Comparison of ENCODE assay signal across 8 mouse cellular contexts in genomic region chr8:70695318-70696018, GRCm38 (mm10). TPM values are rescaled to one million over a fixed set of nuclear protein-coding genes. Genes with fewer than 3 reads are reported as not detected.
DNase-seq lines count a peak whose midpoint lies in the region; ATAC-seq lines count a peak whose summit lies in the region.
"Had no signal": no experiment of that assay in that cellular context is flagged by ENCODE, and none has a peak within 500 bp of the region (broad histone marks: within the 10 kb centered on the region; RNA-seq: fewer than 3 reads in every experiment).

No protein-coding gene starts in this region.

- peaks cover 17% of the 10 kb centered on the region for H3K27me3 ChIP-seq in erythroblast, embryonic 14.5 days (ENCODE audit: control insufficient read depth)
- H3K27me3 ChIP-seq in liver, embryonic 15.5 days = peaks cover 14% of the 10 kb centered on the region; the same call in 1 of the 2 replicates

- H3K9ac ChIP-seq in liver, embryonic 15.5 days = peak overlapping the region; percentile 74

- H3K4me1 ChIP-seq in erythroblast, embryonic 14.5 days (ENCODE audit: control insufficient read depth) = peaks cover 66% of the 10 kb centered on the region
- H3K4me1 ChIP-seq in liver, embryonic 15.5 days (replicated peaks) = peaks cover 74% of the 10 kb centered on the region

- peak; percentile 1 for ATAC-seq in CD4-positive, CD25-positive, alpha-beta regulatory T cell, adult 4 months
- peak; percentile 4 for ATAC-seq in inflammation-experienced regulatory T-cells, adult 6 months
- no peak for ATAC-seq in liver, embryonic 15.5 days (ENCODE audit: insufficient read depth)

- WGBS in liver, embryonic 15.5 days (ENCODE audit: insufficient replicate concordance) = 18% methylated on average over 32 of the region's 32 CpGs

- peak overlapping the region; percentile 87 for H3K4me2 ChIP-seq in liver, embryonic 15.5 days

- H3K4me3 ChIP-seq in erythroblast, embryonic 14.5 days (replicated peaks) = peak overlapping the region; percentile 53
- peak overlapping the region; percentile 49 for H3K4me3 ChIP-seq in liver, embryonic 15.5 days (replicated peaks)

- H3K27ac ChIP-seq in liver, embryonic 15.5 days (replicated peaks) = peak overlapping the region; percentile 95

- H3K36me3 ChIP-seq in erythroblast, embryonic 14.5 days (ENCODE audit: control insufficient read depth) = no peaks in the 10 kb centered on the region
- H3K36me3 ChIP-seq in liver, embryonic 15.5 days (replicated peaks) = no peaks in the 10 kb centered on the region

- peak; percentile 91 for DNase-seq in 416B (ENCODE audit: low read depth)
- DNase-seq in spleen, postnatal 36 days (ENCODE audit: low spot score in 2 of 2) = peak; percentile 90 to 91
- no peak for DNase-seq in layer of hippocampus, postnatal 10 days (ENCODE audit: low spot score in 2 of 2)

- no peaks in the 10 kb centered on the region for H3K9me3 ChIP-seq in erythroblast, embryonic 14.5 days (ENCODE audit: control insufficient read depth, low read length)
- no peaks in the 10 kb centered on the region for H3K9me3 ChIP-seq in liver, embryonic 15.5 days (replicated peaks)

RNA-seq across cellular contexts. Expression of gene Jund, which starts 3.3 kb away (rescaled TPM):
- 10 to 100 TPM in 1 of 2 experiments, 1 to 10 TPM in 1; 7.6 to 23.3 TPM for polyA plus RNA-seq in CD4-positive, CD25-positive, alpha-beta regulatory T cell, adult 4 months (2017; shearing (Covaris generic))
- polyA plus RNA-seq in erythroblast, embryonic 14.5 days (2012) = 816 and 971 TPM in 2 replicates
- polyA plus RNA-seq in inflammation-experienced regulatory T-cells, adult 6 months (2017; shearing (Covaris generic)) = 10 to 100 TPM; 13.9 to 23.2 (median 16.6) TPM
- polyA plus RNA-seq in liver, embryonic 15.5 days (2015; fragmentation: Nextera tagmentation; extraction: Ambion mirVana) = 23.7 and 26.1 TPM in 2 replicates
- 100 to 1,000 TPM; 166 to 187 TPM for total RNA-seq in layer of hippocampus, postnatal 10 days (2021)

RNA-seq across cellular contexts. Expression of gene Iqcn, which starts 7.8 kb away (rescaled TPM):
- under 1 TPM in 1 of 2 experiments, not detected in 1; 0.07 TPM for polyA plus RNA-seq in CD4-positive, CD25-positive, alpha-beta regulatory T cell, adult 4 months (2017; shearing (Covaris generic))
- 0.02 TPM in 1 of 2 replicates, not detected in the other for polyA plus RNA-seq in erythroblast, embryonic 14.5 days (2012)
- polyA plus RNA-seq in inflammation-experienced regulatory T-cells, adult 6 months (2017; shearing (Covaris generic)) = not detected
- 0.01 and 0.02 TPM in 2 replicates for polyA plus RNA-seq in liver, embryonic 15.5 days (2015; fragmentation: Nextera tagmentation; extraction: Ambion mirVana)
- under 1 TPM in 1 of 2 experiments, not detected in 1; 0.07 TPM for total RNA-seq in layer of hippocampus, postnatal 10 days (2021)
- total RNA-seq: gastrocnemius, adult 8-10 months had no signal

RNA-seq across cellular contexts. Expression of gene Lsm4, which starts 22.4 kb away (rescaled TPM):
- polyA plus RNA-seq in CD4-positive, CD25-positive, alpha-beta regulatory T cell, adult 4 months (2017; shearing (Covaris generic)) = 10 to 100 TPM; 86.8 to 94.5 TPM
- 70.4 and 88.0 TPM in 2 replicates for polyA plus RNA-seq in erythroblast, embryonic 14.5 days (2012)
- polyA plus RNA-seq in inflammation-experienced regulatory T-cells, adult 6 months (2017; shearing (Covaris generic)) = 100 to 1,000 TPM in 1 of 3 experiments, 10 to 100 TPM in 2; 79.0 to 128 (median 97.8) TPM
- polyA plus RNA-seq in liver, embryonic 15.5 days (2015; fragmentation: Nextera tagmentation; extraction: Ambion mirVana) = 148 and 155 TPM in 2 replicates
- total RNA-seq in layer of hippocampus, postnatal 10 days (2021) = 10 to 100 TPM; 72.3 to 76.5 TPM

RNA-seq across cellular contexts. Expression of gene Gm3336, which starts 22.9 kb away (rescaled TPM):
- not detected for polyA plus RNA-seq in CD4-positive, CD25-positive, alpha-beta regulatory T cell, adult 4 months (2017; shearing (Covaris generic))
- not detected in 2 replicates for polyA plus RNA-seq in erythroblast, embryonic 14.5 days (2012)
- polyA plus RNA-seq in inflammation-experienced regulatory T-cells, adult 6 months (2017; shearing (Covaris generic)) = under 1 TPM in 1 of 3 experiments, not detected in 2; 0.55 TPM
- 0.13 and 0.35 TPM in 2 replicates for polyA plus RNA-seq in liver, embryonic 15.5 days (2015; fragmentation: Nextera tagmentation; extraction: Ambion mirVana)
- total RNA-seq in layer of hippocampus, postnatal 10 days (2021) = not detected
- total RNA-seq: gastrocnemius, adult 8-10 months had no signal

RNA-seq across cellular contexts. Expression of gene Pde4c, which starts 28.1 kb away (rescaled TPM):
- polyA plus RNA-seq in CD4-positive, CD25-positive, alpha-beta regulatory T cell, adult 4 months (2017; shearing (Covaris generic)) = under 1 TPM; 0.66 to 0.94 TPM
- 0.02 TPM in 1 of 2 replicates, not detected in the other for polyA plus RNA-seq in erythroblast, embryonic 14.5 days (2012)
- polyA plus RNA-seq in inflammation-experienced regulatory T-cells, adult 6 months (2017; shearing (Covaris generic)) = under 1 TPM; 0.19 to 0.59 (median 0.25) TPM
- 1.4 and 1.9 TPM in 2 replicates for polyA plus RNA-seq in liver, embryonic 15.5 days (2015; fragmentation: Nextera tagmentation; extraction: Ambion mirVana)
- total RNA-seq in layer of hippocampus, postnatal 10 days (2021) = under 1 TPM; 0.51 to 0.64 TPM

Comparison
In these comparisons a context has a peak if more than half of its experiments do, and no peak if none do; other contexts are left out.
1. DNase-seq: peak in 416B (single experiment) and spleen, postnatal 36 days (2 of 2); none in layer of hippocampus, postnatal 10 days (0 of 2).
2. RNA of gene Jund, which starts 3.3 kb away (polyA plus RNA-seq): 816 to 971 TPM in erythroblast, embryonic 14.5 days; 23.7 to 26.1 TPM in liver, embryonic 15.5 days, 7.6 to 23.3 TPM in CD4-positive, CD25-positive, alpha-beta regulatory T cell, adult 4 months and 13.9 to 23.2 TPM in inflammation-experienced regulatory T-cells, adult 6 months; every median in the first group is over 10 times any median in the second.